Mouse (Mus musculus): Measurements from ENCODE around the gene Cerk.

DNA sequence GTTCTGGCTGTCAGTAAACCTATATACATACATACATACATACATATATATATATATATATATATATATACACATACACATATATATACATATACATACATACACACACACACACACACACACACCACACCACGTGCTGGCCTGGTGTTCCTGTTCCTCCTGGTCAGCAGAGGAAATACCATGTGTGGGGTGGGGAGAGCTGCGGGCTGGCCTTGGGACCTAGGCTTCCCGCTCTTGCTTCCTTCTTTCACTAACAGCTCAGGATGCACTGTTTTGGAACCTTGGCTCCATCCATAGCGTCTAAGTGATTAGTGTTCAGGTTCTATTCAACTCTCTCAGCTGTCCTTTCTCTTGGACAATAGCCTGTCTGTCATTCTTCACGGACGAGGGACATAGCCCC is 80.2 kb downstream of the Cerk start:
- TF ChIP-seq POLR2A (IDR thresholded peaks at IDR 0.05; ENCODE audit: control insufficient read depth, low read depth, low read length) (no peak), CTCF (IDR thresholded peaks at IDR 0.05; ENCODE audit: control insufficient read depth, insufficient read depth, insufficient replicate concordance, low read depth, low read length) (no peak)
